Mouse (Mus musculus): ENCODE measurements around the gene Vpreb2. TPM values are rescaled to one million over a fixed set of nuclear protein-coding genes. Genes with fewer than 3 reads are reported as not detected.
"Not testable (repeated sequence)": the region's sequence is repeated elsewhere in the genome, so short reads cannot be mapped to it uniquely, and the experiment has no call there.

Gene Vpreb2
- polyA plus RNA-seq, 1 experiment, result 0.49 TPM

- H3K4me3 ChIP-seq (ENCODE audit: control insufficient read depth, insufficient read depth, low read length), result no peak overlapping the region
- H3K36me3 ChIP-seq (ENCODE audit: control insufficient read depth, insufficient read depth, low read length), result no peaks in the 10 kb centered on the region
- no peaks in the 10 kb centered on the region for H3K4me1 ChIP-seq (replicated peaks; ENCODE audit: control insufficient read depth, insufficient read depth, low read length)
- H3K27me3 ChIP-seq (ENCODE audit: control insufficient read depth, insufficient read depth, low read length), result no peaks in the 10 kb centered on the region
- TF ChIP-seq CTCF (IDR thresholded peaks at IDR 0.05; ENCODE audit: borderline replicate concordance, control insufficient read depth, extremely low read depth, insufficient read depth, low read length, poor library complexity), result no peak
- TF ChIP-seq POLR2A (IDR thresholded peaks at IDR 0.05; ENCODE audit: control insufficient read depth, extremely low read depth, insufficient read depth, low read length, poor library complexity), result no peak
- no peak overlapping the region for H3K27ac ChIP-seq (ENCODE audit: control insufficient read depth, insufficient read depth, low read length)
- DNase-seq, result no peak
- WGBS, result 76% methylated on average over 5 of the region's 5 CpGs
Measured at GRCm38 (mm10) chr16:17985078-17985477, 4.8 kb downstream of the Vpreb2 start.

- Histone ChIP-seq H3K27ac (ENCODE audit: control insufficient read depth, insufficient read depth, low read length) (no peak overlapping the region), H3K27me3 (ENCODE audit: control insufficient read depth, insufficient read depth, low read length) (no peaks in the 10 kb centered on the region), H3K4me1 (replicated peaks; ENCODE audit: control insufficient read depth, insufficient read depth, low read length) (no peaks in the 10 kb centered on the region), H3K4me3 (ENCODE audit: control insufficient read depth, insufficient read depth, low read length) (no peak overlapping the region), H3K36me3 (ENCODE audit: control insufficient read depth, insufficient read depth, low read length) (no peaks in the 10 kb centered on the region)
- peak; percentile 58 for DNase-seq
- WGBS, result 34% methylated on average over 10 of the region's 10 CpGs
- TF ChIP-seq POLR2A (IDR thresholded peaks at IDR 0.05; ENCODE audit: control insufficient read depth, extremely low read depth, insufficient read depth, low read length, poor library complexity) (no peak), CTCF (IDR thresholded peaks at IDR 0.05; ENCODE audit: borderline replicate concordance, control insufficient read depth, extremely low read depth, insufficient read depth, low read length, poor library complexity) (no peak)
Measured at GRCm38 (mm10) chr16:17986456-17987132, 6.4 kb downstream of the Vpreb2 start.

- Histone ChIP-seq H3K27ac (ENCODE audit: control insufficient read depth, insufficient read depth, low read length) (no peak overlapping the region), H3K4me1 (replicated peaks; ENCODE audit: control insufficient read depth, insufficient read depth, low read length) (no peaks in the 10 kb centered on the region), H3K4me3 (ENCODE audit: control insufficient read depth, insufficient read depth, low read length) (no peak overlapping the region), H3K36me3 (ENCODE audit: control insufficient read depth, insufficient read depth, low read length) (no peaks in the 10 kb centered on the region), H3K27me3 (ENCODE audit: control insufficient read depth, insufficient read depth, low read length) (no peaks in the 10 kb centered on the region)
- WGBS, result 83% methylated on average over 1 of the region's 1 CpGs
- DNase-seq, result no peak
- TF ChIP-seq CTCF (IDR thresholded peaks at IDR 0.05; ENCODE audit: borderline replicate concordance, control insufficient read depth, extremely low read depth, insufficient read depth, low read length, poor library complexity) (no peak), POLR2A (IDR thresholded peaks at IDR 0.05; ENCODE audit: control insufficient read depth, extremely low read depth, insufficient read depth, low read length, poor library complexity) (no peak)
Measured at GRCm38 (mm10) chr16:17987703-17988102, 7.5 kb downstream of the Vpreb2 start.

GRCm38 (mm10) chr16:17992321-17992720 is 12.1 kb downstream of the Vpreb2 start:
- H3K4me1 ChIP-seq (replicated peaks; ENCODE audit: control insufficient read depth, insufficient read depth, low read length); H3K4me3 ChIP-seq (ENCODE audit: control insufficient read depth, insufficient read depth, low read length); H3K27me3 ChIP-seq (ENCODE audit: control insufficient read depth, insufficient read depth, low read length); DNase-seq; H3K36me3 ChIP-seq (ENCODE audit: control insufficient read depth, insufficient read depth, low read length); H3K27ac ChIP-seq (ENCODE audit: control insufficient read depth, insufficient read depth, low read length): not testable (repeated sequence)
- WGBS, result 97% methylated on average over 16 of the region's 16 CpGs

- Histone ChIP-seq H3K4me3 (ENCODE audit: control insufficient read depth, insufficient read depth, low read length) (no peak overlapping the region), H3K27me3 (ENCODE audit: control insufficient read depth, insufficient read depth, low read length) (no peaks in the 10 kb centered on the region), H3K4me1 (replicated peaks; ENCODE audit: control insufficient read depth, insufficient read depth, low read length) (0 out of 2 replicates have a peak, but pooled peaks cover under 1% of the 10 kb centered on the region), H3K36me3 (ENCODE audit: control insufficient read depth, insufficient read depth, low read length) (no peaks in the 10 kb centered on the region), H3K27ac (ENCODE audit: control insufficient read depth, insufficient read depth, low read length) (no peak overlapping the region)
- WGBS, result 90% methylated on average over 5 of the region's 5 CpGs
- no peak for TF ChIP-seq POLR2A (IDR thresholded peaks at IDR 0.05; ENCODE audit: control insufficient read depth, extremely low read depth, insufficient read depth, low read length, poor library complexity)
- DNase-seq, result no peak
Measured at GRCm38 (mm10) chr16:17999668-18000067, 19.4 kb downstream of the Vpreb2 start.

- H3K27me3 ChIP-seq (ENCODE audit: control insufficient read depth, insufficient read depth, low read length), result no peaks in the 10 kb centered on the region
- no peak overlapping the region for H3K27ac ChIP-seq (ENCODE audit: control insufficient read depth, insufficient read depth, low read length)
Measured at GRCm38 (mm10) chr16:18004589-18004988, 24.4 kb downstream of the Vpreb2 start.

GRCm38 (mm10) chr16:18007083-18007482 is 26.9 kb downstream of the Vpreb2 start:
- WGBS, result 70% methylated on average over 4 of the region's 4 CpGs
- no peak for DNase-seq
- TF ChIP-seq POLR2A (IDR thresholded peaks at IDR 0.05; ENCODE audit: control insufficient read depth, extremely low read depth, insufficient read depth, low read length, poor library complexity) (no peak), CTCF (IDR thresholded peaks at IDR 0.05; ENCODE audit: borderline replicate concordance, control insufficient read depth, extremely low read depth, insufficient read depth, low read length, poor library complexity) (no peak)
- Histone ChIP-seq H3K27me3 (ENCODE audit: control insufficient read depth, insufficient read depth, low read length) (no peaks in the 10 kb centered on the region), H3K27ac (ENCODE audit: control insufficient read depth, insufficient read depth, low read length) (no peak overlapping the region), H3K4me1 (replicated peaks; ENCODE audit: control insufficient read depth, insufficient read depth, low read length) (0 out of 2 replicates have a peak, but pooled peaks cover 3% of the 10 kb centered on the region), H3K4me3 (ENCODE audit: control insufficient read depth, insufficient read depth, low read length) (no peak overlapping the region), H3K36me3 (ENCODE audit: control insufficient read depth, insufficient read depth, low read length) (no peaks in the 10 kb centered on the region)

More at GRCm38 (mm10) chr16:18004589-18004988, 24.4 kb downstream of the Vpreb2 start:
- Histone ChIP-seq H3K36me3 (ENCODE audit: control insufficient read depth, insufficient read depth, low read length) (no peaks in the 10 kb centered on the region), H3K4me3 (ENCODE audit: control insufficient read depth, insufficient read depth, low read length) (no peak overlapping the region), H3K4me1 (replicated peaks; ENCODE audit: control insufficient read depth, insufficient read depth, low read length) (0 out of 2 replicates have a peak, but pooled peaks cover 3% of the 10 kb centered on the region)
- TF ChIP-seq POLR2A (IDR thresholded peaks at IDR 0.05; ENCODE audit: control insufficient read depth, extremely low read depth, insufficient read depth, low read length, poor library complexity) (no peak), CTCF (IDR thresholded peaks at IDR 0.05; ENCODE audit: borderline replicate concordance, control insufficient read depth, extremely low read depth, insufficient read depth, low read length, poor library complexity) (no peak)
- WGBS, result 33% methylated on average over 5 of the region's 5 CpGs
- DNase-seq, result peak; percentile 3
